Mouse (Mus musculus): Measurements from ENCODE around the gene Tnfrsf1b. TPM values are rescaled to one million over a fixed set of nuclear protein-coding genes. Genes with fewer than 3 reads are reported as not detected.
A peak's percentile ranks its signal among the peaks of the same experiment; 100 is the strongest.

Tnfrsf1b gene
- polyA plus RNA-seq, 1 experiment from 2014 or later, result 3.4 TPM

GRCm38 (mm10) chr4:145213999-145214785 lies 32.5 kb downstream of the Tnfrsf1b start:
- no peak overlapping the region for H3K4me3 ChIP-seq (ENCODE audit: low read depth, low read length)
- H3K4me1 ChIP-seq (ENCODE audit: insufficient read depth), result no peaks in the 10 kb centered on the region
- no peaks in the 10 kb centered on the region for H3K9me3 ChIP-seq (ENCODE audit: low read depth, low read length)
- no peak overlapping the region for H3K9ac ChIP-seq
- DNase-seq, result peak; percentile 93
- WGBS, result 33% methylated on average over 8 of the region's 8 CpGs
- H3K4me2 ChIP-seq, result no peak overlapping the region
- no peaks in the 10 kb centered on the region for H3K27me3 ChIP-seq (ENCODE audit: insufficient read depth, low read length)
- no peak overlapping the region for H3K27ac ChIP-seq (ENCODE audit: low read depth)
- peak; percentile 95 for TF ChIP-seq CTCF (IDR thresholded peaks at IDR 0.05; ENCODE audit: low read depth)
- H3K36me3 ChIP-seq (ENCODE audit: insufficient read depth), result no peaks in the 10 kb centered on the region
- peak; percentile 90 for ATAC-seq (ENCODE audit: insufficient read depth)

GRCm38 (mm10) chr4:145211076-145211475 lies 35.6 kb downstream of the Tnfrsf1b start:
- H3K9ac ChIP-seq, result no peak overlapping the region
- DNase-seq, result no peak
- no peaks in the 10 kb centered on the region for H3K36me3 ChIP-seq (ENCODE audit: insufficient read depth)
- no peaks in the 10 kb centered on the region for H3K27me3 ChIP-seq (ENCODE audit: insufficient read depth, low read length)
- 58% methylated on average over 2 of the region's 2 CpGs for WGBS
- no peak overlapping the region for H3K4me2 ChIP-seq
- H3K9me3 ChIP-seq (ENCODE audit: low read depth, low read length), result no peaks in the 10 kb centered on the region
- no peaks in the 10 kb centered on the region for H3K4me1 ChIP-seq (ENCODE audit: insufficient read depth)
- H3K4me3 ChIP-seq (ENCODE audit: low read depth, low read length), result no peak overlapping the region
- no peak for TF ChIP-seq CTCF (IDR thresholded peaks at IDR 0.05; ENCODE audit: low read depth)
- H3K27ac ChIP-seq (ENCODE audit: low read depth), result no peak overlapping the region
- ATAC-seq (ENCODE audit: insufficient read depth), result no peak

- no peak overlapping the region for H3K4me3 ChIP-seq (ENCODE audit: low read depth, low read length)
- no peak for ATAC-seq (ENCODE audit: insufficient read depth)
- WGBS, result 83% methylated on average over 5 of the region's 5 CpGs
These were observed 36.1 kb downstream of the Tnfrsf1b start for GRCm38 (mm10) chr4:145210564-145210963.

GRCm38 (mm10) chr4:145209690-145210088 lies 37.0 kb downstream of the Tnfrsf1b start:
- no peaks in the 10 kb centered on the region for H3K27me3 ChIP-seq (ENCODE audit: insufficient read depth, low read length)
- H3K4me1 ChIP-seq (ENCODE audit: insufficient read depth), result no peaks in the 10 kb centered on the region
- no peak overlapping the region for H3K27ac ChIP-seq (ENCODE audit: low read depth)
- H3K36me3 ChIP-seq (ENCODE audit: insufficient read depth), result no peaks in the 10 kb centered on the region
- DNase-seq (no peak), ATAC-seq (ENCODE audit: insufficient read depth) (no peak)
- no peaks in the 10 kb centered on the region for H3K9me3 ChIP-seq (ENCODE audit: low read depth, low read length)
- H3K4me2 ChIP-seq, result no peak overlapping the region
- H3K9ac ChIP-seq, result no peak overlapping the region
- 34% methylated on average over 5 of the region's 5 CpGs for WGBS
- no peak overlapping the region for H3K4me3 ChIP-seq (ENCODE audit: low read depth, low read length)
- no peak for TF ChIP-seq CTCF (IDR thresholded peaks at IDR 0.05; ENCODE audit: low read depth)

More at GRCm38 (mm10) chr4:145210564-145210963, 36.1 kb downstream of the Tnfrsf1b start:
- DNase-seq, result no peak
- H3K4me2 ChIP-seq, result no peak overlapping the region
- H3K4me1 ChIP-seq (ENCODE audit: insufficient read depth), result no peaks in the 10 kb centered on the region
- TF ChIP-seq CTCF (IDR thresholded peaks at IDR 0.05; ENCODE audit: low read depth), result no peak
- no peak overlapping the region for H3K9ac ChIP-seq
- no peaks in the 10 kb centered on the region for H3K36me3 ChIP-seq (ENCODE audit: insufficient read depth)
- no peaks in the 10 kb centered on the region for H3K9me3 ChIP-seq (ENCODE audit: low read depth, low read length)
- no peaks in the 10 kb centered on the region for H3K27me3 ChIP-seq (ENCODE audit: insufficient read depth, low read length)
- no peak overlapping the region for H3K27ac ChIP-seq (ENCODE audit: low read depth)

- ATAC-seq (ENCODE audit: insufficient read depth), result no peak
- no peak overlapping the region for H3K4me2 ChIP-seq
- H3K36me3 ChIP-seq (ENCODE audit: insufficient read depth), result no peaks in the 10 kb centered on the region
- H3K4me3 ChIP-seq (ENCODE audit: low read depth, low read length), result no peak overlapping the region
- no peak for DNase-seq
- no peaks in the 10 kb centered on the region for H3K9me3 ChIP-seq (ENCODE audit: low read depth, low read length)
- WGBS, result 62% methylated on average over 6 of the region's 6 CpGs
- TF ChIP-seq CTCF (IDR thresholded peaks at IDR 0.05; ENCODE audit: low read depth), result no peak
- H3K4me1 ChIP-seq (ENCODE audit: insufficient read depth), result no peaks in the 10 kb centered on the region
- H3K9ac ChIP-seq, result no peak overlapping the region
- no peaks in the 10 kb centered on the region for H3K27me3 ChIP-seq (ENCODE audit: insufficient read depth, low read length)
- no peak overlapping the region for H3K27ac ChIP-seq (ENCODE audit: low read depth)
These were observed 37.5 kb downstream of the Tnfrsf1b start for GRCm38 (mm10) chr4:145209076-145209689.

GRCm38 (mm10) chr4:145207718-145208371 lies 38.8 kb downstream of the Tnfrsf1b start:
- 56% methylated on average over 3 of the region's 3 CpGs for WGBS
- ATAC-seq (ENCODE audit: insufficient read depth), result peak; percentile 71
- no peak overlapping the region for H3K27ac ChIP-seq (ENCODE audit: low read depth)
- no peak for TF ChIP-seq CTCF (IDR thresholded peaks at IDR 0.05; ENCODE audit: low read depth)
- no peaks in the 10 kb centered on the region for H3K4me1 ChIP-seq (ENCODE audit: insufficient read depth)
- H3K4me2 ChIP-seq, result no peak overlapping the region
- H3K4me3 ChIP-seq (ENCODE audit: low read depth, low read length), result no peak overlapping the region
- H3K27me3 ChIP-seq (ENCODE audit: insufficient read depth, low read length), result no peaks in the 10 kb centered on the region
- H3K9ac ChIP-seq, result no peak overlapping the region
- DNase-seq, result peak; percentile 49
- no peaks in the 10 kb centered on the region for H3K36me3 ChIP-seq (ENCODE audit: insufficient read depth)
- H3K9me3 ChIP-seq (ENCODE audit: low read depth, low read length), result no peaks in the 10 kb centered on the region

- Histone ChIP-seq H3K4me1 (ENCODE audit: insufficient read depth) (peaks cover 8% of the 10 kb centered on the region; the same call in 1 of the 2 replicates), H3K4me2 (no peak overlapping the region), H3K27me3 (ENCODE audit: insufficient read depth, low read length) (no peaks in the 10 kb centered on the region), H3K9ac (no peak overlapping the region), H3K36me3 (ENCODE audit: insufficient read depth) (no peaks in the 10 kb centered on the region), H3K4me3 (ENCODE audit: low read depth, low read length) (no peak overlapping the region), H3K9me3 (ENCODE audit: low read depth, low read length) (no peaks in the 10 kb centered on the region), H3K27ac (ENCODE audit: low read depth) (no peak overlapping the region)
- WGBS, result 84% methylated on average over 8 of the region's 8 CpGs
- no peak for ATAC-seq (ENCODE audit: insufficient read depth)
- TF ChIP-seq CTCF (IDR thresholded peaks at IDR 0.05; ENCODE audit: low read depth), result no peak
- DNase-seq, result no peak
These were observed 41.9 kb downstream of the Tnfrsf1b start for GRCm38 (mm10) chr4:145204779-145205178.
